Mouse (Mus musculus): Measurements from ENCODE around the gene Efna4. TPM values are rescaled to one million over a fixed set of nuclear protein-coding genes. Genes with fewer than 3 reads are reported as not detected.
A peak's percentile ranks its signal among the peaks of the same experiment; 100 is the strongest.

The Efna4 gene
- polyA plus RNA-seq, 1 experiment from 2014 or later: 53.4 TPM

GRCm38 (mm10) chr3:89379388-89380131 lies 41.7 kb upstream of the Efna4 start:
- no peak for DNase-seq (ENCODE audit: low spot score)
- H3K27ac ChIP-seq: peak overlapping the region; percentile 91
- WGBS: 90% methylated on average over 31 of the region's 31 CpGs
- H3K27me3 ChIP-seq (ENCODE audit: low read depth, poor library complexity, severe bottlenecking): no peaks in the 10 kb centered on the region
- peaks cover 26% of the 10 kb centered on the region for H3K4me1 ChIP-seq
- H3K36me3 ChIP-seq: no peaks in the 10 kb centered on the region
- peak overlapping the region; percentile 64; the same call in 1 of the 2 replicates for H3K4me3 ChIP-seq
- no peaks in the 10 kb centered on the region for H3K9me3 ChIP-seq (replicated peaks)

- Histone ChIP-seq H3K27me3 (ENCODE audit: low read depth, poor library complexity, severe bottlenecking) (no peaks in the 10 kb centered on the region), H3K36me3 (no peaks in the 10 kb centered on the region), H3K4me3 (peak overlapping the region; percentile 64), H3K27ac (peak overlapping the region; percentile 91), H3K4me1 (peaks cover 24% of the 10 kb centered on the region), H3K9me3 (replicated peaks) (no peaks in the 10 kb centered on the region)
- 1% methylated on average over 29 of the region's 29 CpGs for WGBS
- peak; percentile 95 for DNase-seq (ENCODE audit: low spot score)
Measured at GRCm38 (mm10) chr3:89378394-89379067, 40.7 kb upstream of the Efna4 start.

DNA sequence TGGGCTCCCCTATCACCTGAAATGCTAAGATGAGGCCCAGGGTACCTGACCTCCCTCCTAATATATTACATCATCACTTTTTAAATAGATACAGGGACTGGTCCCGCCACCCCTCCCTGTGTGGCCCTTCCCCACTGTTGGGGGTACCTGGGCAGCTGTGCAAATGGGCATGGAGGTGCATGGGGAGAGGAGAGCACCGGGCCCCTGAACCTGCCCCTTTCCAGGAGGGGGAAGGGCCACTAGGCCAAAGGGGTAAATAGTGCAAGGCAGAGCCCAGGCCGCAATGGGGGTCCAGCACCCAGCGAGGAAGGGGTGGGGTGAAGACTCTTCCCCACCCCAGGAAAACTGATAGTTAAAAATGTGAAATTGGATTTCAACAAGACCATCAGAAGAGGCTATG lies 40.0 kb upstream of the Efna4 start:
- no peaks in the 10 kb centered on the region for H3K27me3 ChIP-seq (ENCODE audit: low read depth, poor library complexity, severe bottlenecking)
- H3K27ac ChIP-seq: peak overlapping the region; percentile 91
- peak overlapping the region; percentile 64 for H3K4me3 ChIP-seq
- 71% methylated on average over 4 of the region's 4 CpGs for WGBS
- no peaks in the 10 kb centered on the region for H3K36me3 ChIP-seq
- H3K4me1 ChIP-seq: peaks cover 29% of the 10 kb centered on the region
- no peaks in the 10 kb centered on the region for H3K9me3 ChIP-seq (replicated peaks)
- DNase-seq (ENCODE audit: low spot score): no peak

DNA sequence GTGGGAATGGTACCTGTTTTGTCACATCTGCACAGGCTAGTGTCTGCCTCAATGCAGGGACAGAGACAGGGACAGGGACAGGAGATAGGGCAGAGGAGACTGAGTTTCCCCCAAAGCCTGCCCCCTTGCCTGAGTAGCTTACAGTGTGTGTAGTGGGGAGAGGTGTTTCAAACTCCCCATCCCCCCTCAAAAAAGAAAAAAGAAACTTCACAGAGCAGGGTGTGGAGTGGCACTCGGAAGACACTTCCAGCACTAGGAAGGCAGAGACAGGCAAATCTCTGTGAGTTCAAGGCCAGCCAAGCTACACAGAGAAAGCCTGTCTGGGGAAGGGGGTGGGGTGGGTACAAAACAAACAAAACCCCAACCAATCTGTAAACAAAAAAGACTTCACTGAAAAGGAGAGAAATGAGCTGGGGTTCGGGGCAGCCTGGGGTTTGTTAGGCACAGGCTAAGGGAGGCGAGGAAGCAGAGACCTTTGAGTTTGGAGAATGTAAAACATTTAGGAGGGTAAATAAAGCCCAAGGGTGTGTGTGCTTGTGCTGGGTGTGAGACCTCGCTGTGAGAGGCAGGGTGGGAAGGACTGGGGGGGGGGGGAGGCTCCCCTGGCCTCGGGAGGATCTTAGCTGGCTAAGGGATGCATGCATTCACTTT lies 35.9 kb upstream of the Efna4 start:
- Histone ChIP-seq H3K4me1 (peaks cover 17% of the 10 kb centered on the region), H3K27me3 (ENCODE audit: low read depth, poor library complexity, severe bottlenecking) (no peaks in the 10 kb centered on the region), H3K4me3 (no peak overlapping the region), H3K27ac (no peak overlapping the region), H3K9me3 (replicated peaks) (no peaks in the 10 kb centered on the region), H3K36me3 (no peaks in the 10 kb centered on the region)
- 47% methylated on average over 5 of the region's 5 CpGs for WGBS
- DNase-seq (ENCODE audit: low spot score): no peak

DNA sequence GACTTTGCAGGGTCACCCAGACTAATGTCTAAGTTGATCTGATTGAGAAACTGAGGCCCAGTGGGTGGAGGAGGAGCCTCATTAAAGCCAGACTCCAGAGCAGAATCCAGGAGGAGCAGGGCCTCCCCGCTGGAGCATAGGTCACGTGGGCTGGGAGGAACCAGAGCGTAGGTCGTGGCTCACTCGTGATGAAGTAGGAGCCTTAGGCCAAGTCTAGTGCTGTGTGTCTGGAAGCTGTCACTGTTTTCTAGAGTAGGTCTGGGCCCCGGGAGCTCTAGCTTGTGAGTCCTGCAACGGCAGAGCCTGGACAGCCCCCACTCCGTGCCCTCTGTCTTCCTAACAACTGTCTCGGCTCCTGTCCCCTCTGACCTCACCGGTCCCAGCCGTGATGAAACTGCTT lies 29.5 kb upstream of the Efna4 start:
- no peak overlapping the region for H3K27ac ChIP-seq

GRCm38 (mm10) chr3:89365486-89366414 lies 27.9 kb upstream of the Efna4 start:
- Histone ChIP-seq H3K27ac (no peak overlapping the region), H3K9me3 (replicated peaks) (no peaks in the 10 kb centered on the region), H3K27me3 (ENCODE audit: low read depth, poor library complexity, severe bottlenecking) (no peaks in the 10 kb centered on the region), H3K4me1 (peaks cover 23% of the 10 kb centered on the region), H3K36me3 (no peaks in the 10 kb centered on the region), H3K4me3 (no peak overlapping the region)
- no peak for DNase-seq (ENCODE audit: low spot score)
- 75% methylated on average over 20 of the region's 20 CpGs for WGBS

More for the DNA sequence above, 29.5 kb upstream of the Efna4 start:
- Histone ChIP-seq H3K9me3 (replicated peaks) (no peaks in the 10 kb centered on the region), H3K36me3 (no peaks in the 10 kb centered on the region), H3K27me3 (ENCODE audit: low read depth, poor library complexity, severe bottlenecking) (no peaks in the 10 kb centered on the region), H3K4me1 (peaks cover 20% of the 10 kb centered on the region), H3K4me3 (no peak overlapping the region)
- no peak for DNase-seq (ENCODE audit: low spot score)
- 65% methylated on average over 11 of the region's 11 CpGs for WGBS

DNA sequence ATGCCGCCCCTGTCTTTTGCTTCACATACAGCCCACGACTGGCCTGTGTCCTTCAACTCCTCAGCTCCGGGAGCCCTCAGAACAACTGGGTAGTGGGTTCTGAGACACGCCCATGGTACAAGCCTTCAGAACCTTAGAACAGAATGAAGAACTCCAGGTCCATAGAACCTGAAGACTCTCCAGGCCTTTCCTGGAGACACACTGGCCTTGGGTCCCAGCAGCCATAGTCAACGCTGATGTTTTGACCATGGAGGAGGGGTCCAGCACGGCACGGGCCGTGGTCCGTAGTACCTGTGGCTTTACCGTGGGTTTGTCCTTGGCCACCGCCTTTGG lies 27.3 kb upstream of the Efna4 start, which contains the start of gene Dcst1:
TSS of gene Dcst1 (minus strand) at position 101 of the 333 bp plus-strand sequence.
- WGBS: 92% methylated on average over 11 of the region's 11 CpGs
- no peaks in the 10 kb centered on the region for H3K27me3 ChIP-seq (ENCODE audit: low read depth, poor library complexity, severe bottlenecking)
- H3K36me3 ChIP-seq: no peaks in the 10 kb centered on the region
- H3K27ac ChIP-seq: no peak within 1 kb of the TSS
- no peak within 1 kb of the TSS for H3K4me3 ChIP-seq
- no peaks in the 10 kb centered on the region for H3K9me3 ChIP-seq (replicated peaks)
- peaks cover 23% of the 10 kb centered on the region for H3K4me1 ChIP-seq
- no peak for DNase-seq (ENCODE audit: low spot score)

DNA sequence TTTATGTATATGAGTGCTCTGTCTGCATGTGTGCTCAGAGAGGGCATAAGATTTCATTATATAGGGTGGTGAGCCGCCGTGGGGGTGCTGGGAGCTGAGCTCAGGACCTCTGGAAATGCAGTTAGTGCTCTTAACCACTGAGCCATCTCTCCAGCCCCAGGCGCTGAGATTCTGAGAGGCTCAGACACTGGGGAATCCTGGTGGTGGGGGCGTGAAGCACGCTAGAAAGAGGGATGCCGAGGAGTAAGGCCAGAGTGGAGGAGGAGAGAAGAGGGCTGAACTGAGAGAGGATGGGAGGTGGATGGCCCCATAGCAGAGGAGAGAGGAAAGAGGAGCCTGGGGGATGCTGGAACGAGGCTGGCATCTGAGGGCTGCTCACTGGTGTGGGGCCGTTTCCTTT lies 26.8 kb upstream of the Efna4 start:
- WGBS: 64% methylated on average over 8 of the region's 8 CpGs
- Histone ChIP-seq H3K9me3 (replicated peaks) (no peaks in the 10 kb centered on the region), H3K4me3 (no peak overlapping the region), H3K4me1 (peaks cover 23% of the 10 kb centered on the region), H3K27ac (no peak overlapping the region), H3K27me3 (ENCODE audit: low read depth, poor library complexity, severe bottlenecking) (no peaks in the 10 kb centered on the region), H3K36me3 (no peaks in the 10 kb centered on the region)
- DNase-seq (ENCODE audit: low spot score): no peak

GRCm38 (mm10) chr3:89361675-89362074 lies 23.8 kb upstream of the Efna4 start, which contains the start of gene Dcst2:
TSS of gene Dcst2 (plus strand) at chr3:89361975.
- Histone ChIP-seq H3K9me3 (replicated peaks) (no peaks in the 10 kb centered on the region), H3K36me3 (no peaks in the 10 kb centered on the region), H3K4me3 (no peak within 1 kb of the TSS), H3K4me1 (peaks cover 13% of the 10 kb centered on the region; the same call in 1 of the 2 replicates), H3K27me3 (ENCODE audit: low read depth, poor library complexity, severe bottlenecking) (0 out of 2 replicates have a peak, but pooled peaks cover 6% of the 10 kb centered on the region), H3K27ac (0 out of 2 replicates have a peak within 1 kb of the TSS, but pooled peaks have one; percentile 37)
- WGBS: 85% methylated on average over 7 of the region's 7 CpGs
- no peak for DNase-seq (ENCODE audit: low spot score)

- WGBS: 80% methylated on average over 3 of the region's 3 CpGs
- Histone ChIP-seq H3K4me3 (no peak overlapping the region), H3K9me3 (replicated peaks) (no peaks in the 10 kb centered on the region), H3K27me3 (ENCODE audit: low read depth, poor library complexity, severe bottlenecking) (0 out of 2 replicates have a peak, but pooled peaks cover 6% of the 10 kb centered on the region), H3K36me3 (no peaks in the 10 kb centered on the region), H3K4me1 (peaks cover 8% of the 10 kb centered on the region; the same call in 1 of the 2 replicates), H3K27ac (no peak overlapping the region)
- DNase-seq (ENCODE audit: low spot score): no peak
Measured at GRCm38 (mm10) chr3:89360237-89360636, 22.4 kb upstream of the Efna4 start.

DNA sequence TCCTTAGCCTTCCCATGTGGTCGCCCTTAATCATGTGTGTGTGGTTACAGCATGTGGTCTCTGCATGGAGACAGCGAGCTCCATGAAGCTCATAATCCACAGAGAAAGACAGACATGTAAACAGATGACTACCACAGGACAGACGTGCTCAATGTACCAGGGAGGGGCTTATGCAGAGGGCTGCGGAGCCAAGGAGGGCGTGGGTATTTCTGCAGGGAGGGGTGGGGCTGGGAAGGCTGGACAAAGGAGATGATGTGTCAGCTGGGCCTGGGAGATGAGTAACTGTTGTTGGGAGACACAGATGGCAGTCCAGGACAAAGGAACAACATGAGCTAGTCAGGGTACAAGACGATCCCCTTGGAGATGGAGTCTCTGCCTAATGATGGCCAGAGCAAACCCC lies 21.8 kb upstream of the Efna4 start:
- Histone ChIP-seq H3K27me3 (ENCODE audit: low read depth, poor library complexity, severe bottlenecking) (0 out of 2 replicates have a peak, but pooled peaks cover 6% of the 10 kb centered on the region), H3K9me3 (replicated peaks) (no peaks in the 10 kb centered on the region), H3K27ac (no peak overlapping the region), H3K36me3 (no peaks in the 10 kb centered on the region), H3K4me3 (no peak overlapping the region), H3K4me1 (peaks cover 13% of the 10 kb centered on the region)
- WGBS: 81% methylated on average over 6 of the region's 6 CpGs
- DNase-seq (ENCODE audit: low spot score): no peak

GRCm38 (mm10) chr3:89356029-89356428 lies 18.2 kb upstream of the Efna4 start:
- WGBS: 75% methylated on average over 9 of the region's 9 CpGs
- Histone ChIP-seq H3K27me3 (ENCODE audit: low read depth, poor library complexity, severe bottlenecking) (peaks cover 25% of the 10 kb centered on the region), H3K27ac (no peak overlapping the region), H3K4me3 (no peak overlapping the region), H3K4me1 (peaks cover 15% of the 10 kb centered on the region), H3K36me3 (no peaks in the 10 kb centered on the region), H3K9me3 (replicated peaks) (no peaks in the 10 kb centered on the region)
- DNase-seq (ENCODE audit: low spot score): no peak
